Mouse (Mus musculus) liver, embryonic 16.5 days (tissue): Measurements from ENCODE around the gene B830017H08Rik. TPM values are rescaled to one million over a fixed set of nuclear protein-coding genes. Genes with fewer than 3 reads are reported as not detected.

ENCODE experiments used
- ATAC-seq: fragments of 200-750 bp; cut with Nextera tagmentation; 2 replicates; pipeline ENCODE4 v1.8.0; 2017; ENCODE audit warnings: low read depth, mild to moderate bottlenecking, moderate number of reproducible peaks, moderate library complexity
- H3K27ac ChIP-seq: fragments of 300-500 bp; sonication (generic); 2 replicates; pipeline ENCODE4 v1.5.1; 2014; ENCODE audit warnings: mild to moderate bottlenecking, low read length
- H3K27me3 ChIP-seq: fragments of 300-500 bp; sonication (generic); 2 replicates; pipeline ENCODE4 v1.6.1; 2014; ENCODE audit warnings: low read depth, low read length, mixed read lengths; ENCODE audit not compliant: control insufficient read depth, insufficient read depth
- H3K36me3 ChIP-seq: fragments of 300-500 bp; sonication (generic); 2 replicates; pipeline ENCODE4 v1.6.1; 2014; ENCODE audit warnings: mild to moderate bottlenecking; ENCODE audit not compliant: control insufficient read depth, insufficient read depth
- H3K4me1 ChIP-seq: fragments of 300-500 bp; sonication (generic); 2 replicates; pipeline ENCODE4 v1.6.1; 2014; ENCODE audit warnings: low read depth, low read length, mixed read lengths; ENCODE audit not compliant: control insufficient read depth
- H3K4me2 ChIP-seq: fragments of 300-500 bp; sonication (generic); 2 replicates; pipeline ENCODE4 v1.6.1; 2014; ENCODE audit warnings: low read depth, low read length, mixed read lengths
- H3K4me3 ChIP-seq: fragments of 300-500 bp; sonication (generic); 2 replicates; pipeline ENCODE4 v1.5.1; 2014; ENCODE audit warnings: low read depth, mild to moderate bottlenecking, low read length
- H3K9ac ChIP-seq: fragments of 300-500 bp; sonication (generic); 2 replicates; pipeline ENCODE4 v1.6.1; 2014; ENCODE audit warnings: low read depth, low read length
- H3K9me3 ChIP-seq: fragments of 300-500 bp; sonication (generic); replicated peaks from 2 replicates; pipeline ENCODE4 v1.6.1; 2016; ENCODE audit warnings: low read length; ENCODE audit not compliant: control insufficient read depth
- WGBS: fragments of 180-500 bp; shearing (Covaris S2); extraction: QIAGEN DNeasy Blood & Tissue Kit; methylation state at CpG from one replicate; pipeline ENCODE4 v1.1.7; 2014; ENCODE audit not compliant: insufficient replicate concordance; 5-methylcytosine and 5-hydroxymethylcytosine counted together
- polyA plus RNA-seq: library from polyadenylated mRNA; unstranded; fragments of >200 nt; fragmentation: Nextera tagmentation; extraction: Ambion mirVana; gene quantifications from 2 replicates; pipeline ENCODE4 v1.2.1, GENCODE M21; 2015

The B830017H08Rik gene
- polyA plus RNA-seq, 1 experiment from 2014 or later: not detected

- ATAC-seq: no peak
- H3K9ac ChIP-seq: 0 out of 2 replicates have a peak overlapping the region, but pooled peaks have one; percentile 5
- WGBS: 4% methylated on average over 36 of the region's 45 CpGs
- peak overlapping the region; percentile 50 for H3K4me3 ChIP-seq
- H3K4me2 ChIP-seq: peak overlapping the region; percentile 60
- peaks cover 83% of the 10 kb centered on the region for H3K27me3 ChIP-seq
- H3K4me1 ChIP-seq: peaks cover 13% of the 10 kb centered on the region
- H3K27ac ChIP-seq: no peak overlapping the region
- no peaks in the 10 kb centered on the region for H3K36me3 ChIP-seq
- H3K9me3 ChIP-seq: no peaks in the 10 kb centered on the region
These were observed 34.4 kb upstream of the B830017H08Rik start for GRCm38 (mm10) chr16:17798321-17799180.

DNA sequence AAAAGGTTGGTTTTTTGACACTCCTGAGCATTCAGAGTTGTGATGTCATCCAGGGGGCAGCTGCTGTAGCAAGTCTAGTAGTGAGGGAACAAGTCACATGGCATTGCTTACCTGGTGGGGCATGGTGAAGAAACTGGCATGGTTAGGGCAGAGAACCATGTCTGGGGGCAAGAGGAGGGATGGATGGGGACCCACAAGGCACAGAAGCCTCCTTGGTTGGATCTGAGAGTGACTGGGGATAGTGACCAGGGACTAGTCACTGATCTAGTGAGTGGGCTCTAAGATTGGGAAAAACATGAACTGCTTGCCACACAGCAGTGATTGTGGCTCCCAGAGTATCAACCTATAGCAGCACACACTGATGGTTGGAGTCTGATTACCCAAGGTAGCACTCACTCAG lies 33.3 kb upstream of the B830017H08Rik start:
- Histone ChIP-seq H3K27ac (no peak overlapping the region), H3K9me3 (no peaks in the 10 kb centered on the region), H3K27me3 (peaks cover 94% of the 10 kb centered on the region), H3K4me2 (no peak overlapping the region), H3K4me1 (peaks cover 21% of the 10 kb centered on the region), H3K4me3 (no peak overlapping the region), H3K9ac (no peak overlapping the region), H3K36me3 (no peaks in the 10 kb centered on the region)
- ATAC-seq: no peak

GRCm38 (mm10) chr16:17801777-17802455 lies 31.0 kb upstream of the B830017H08Rik start:
- Histone ChIP-seq H3K27ac (no peak overlapping the region), H3K9ac (no peak overlapping the region), H3K4me3 (no peak overlapping the region), H3K36me3 (no peaks in the 10 kb centered on the region), H3K4me1 (peaks cover 29% of the 10 kb centered on the region), H3K27me3 (peaks cover 98% of the 10 kb centered on the region), H3K9me3 (no peaks in the 10 kb centered on the region), H3K4me2 (no peak overlapping the region)
- ATAC-seq: no peak
- whole genome bisulfite sequencing: 11% methylated on average over 7 of the region's 7 CpGs

GRCm38 (mm10) chr16:17802456-17802838 lies 30.5 kb upstream of the B830017H08Rik start:
- H3K9me3 ChIP-seq: no peaks in the 10 kb centered on the region
- H3K4me2 ChIP-seq: peak overlapping the region; percentile 55
- no peaks in the 10 kb centered on the region for H3K36me3 ChIP-seq
- H3K27ac ChIP-seq: no peak overlapping the region
- H3K4me3 ChIP-seq: peak overlapping the region; percentile 37; the same call in 1 of the 2 replicates
- H3K27me3 ChIP-seq: peaks cover 98% of the 10 kb centered on the region
- WGBS: 6% methylated on average over 18 of the region's 18 CpGs
- H3K4me1 ChIP-seq: peaks cover 33% of the 10 kb centered on the region
- no peak for ATAC-seq
- no peak overlapping the region for H3K9ac ChIP-seq

GRCm38 (mm10) chr16:17802839-17803674 lies 29.9 kb upstream of the B830017H08Rik start:
- H3K9me3 ChIP-seq: no peaks in the 10 kb centered on the region
- WGBS: 3% methylated on average over 83 of the region's 83 CpGs
- no peak overlapping the region for H3K27ac ChIP-seq
- H3K4me3 ChIP-seq: peak overlapping the region; percentile 37
- ATAC-seq: no peak
- H3K4me2 ChIP-seq: peak overlapping the region; percentile 55
- no peak overlapping the region for H3K9ac ChIP-seq
- peaks cover 98% of the 10 kb centered on the region for H3K27me3 ChIP-seq
- peaks cover 33% of the 10 kb centered on the region for H3K4me1 ChIP-seq
- H3K36me3 ChIP-seq: no peaks in the 10 kb centered on the region

DNA sequence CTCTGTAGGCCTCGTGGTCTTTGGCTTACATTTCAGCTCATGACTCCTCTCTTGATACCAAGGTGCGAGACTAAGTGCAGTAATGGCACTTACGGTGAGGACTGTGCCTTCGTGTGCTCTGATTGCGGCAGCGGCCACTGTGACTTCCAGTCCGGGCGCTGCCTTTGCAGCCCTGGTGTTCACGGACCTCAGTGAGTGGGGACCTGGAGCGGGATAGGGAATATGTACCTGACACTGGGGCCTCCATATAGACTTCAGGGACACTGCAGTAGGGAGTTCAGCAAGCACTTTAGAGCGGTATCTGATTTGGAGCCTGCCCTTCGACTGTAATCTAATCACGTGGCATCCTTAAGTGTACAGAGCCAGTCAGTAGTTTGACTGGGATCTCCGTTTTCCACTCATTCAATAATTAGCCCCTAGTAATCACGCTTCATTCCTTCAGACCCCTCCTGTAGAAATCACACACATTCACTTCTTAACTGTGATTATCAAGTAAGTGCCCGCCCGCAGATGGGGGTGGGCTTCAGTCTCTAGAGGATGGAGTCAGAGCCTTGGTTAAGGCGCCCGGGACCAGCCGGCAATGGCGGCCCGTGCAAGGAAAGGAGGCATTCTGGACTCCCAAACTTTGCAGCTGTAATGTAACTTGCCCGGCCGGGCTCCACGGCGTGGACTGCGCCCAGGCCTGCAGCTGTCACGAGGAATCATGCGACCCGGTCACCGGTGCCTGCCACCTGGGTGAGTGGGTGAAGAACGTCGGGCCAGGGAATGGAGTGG lies 29.1 kb upstream of the B830017H08Rik start:
- H3K27ac ChIP-seq: no peak overlapping the region
- H3K27me3 ChIP-seq: peaks cover 97% of the 10 kb centered on the region
- H3K9ac ChIP-seq: no peak overlapping the region
- peak overlapping the region; percentile 59 for H3K4me2 ChIP-seq
- ATAC-seq: no peak
- peaks cover 29% of the 10 kb centered on the region for H3K4me1 ChIP-seq
- WGBS: 11% methylated on average over 33 of the region's 33 CpGs
- H3K4me3 ChIP-seq: peak overlapping the region; percentile 38
- H3K9me3 ChIP-seq: no peaks in the 10 kb centered on the region
- no peaks in the 10 kb centered on the region for H3K36me3 ChIP-seq

GRCm38 (mm10) chr16:17804449-17804912 lies 28.4 kb upstream of the B830017H08Rik start:
- Histone ChIP-seq H3K9ac (no peak overlapping the region), H3K27me3 (peaks cover 97% of the 10 kb centered on the region), H3K9me3 (no peaks in the 10 kb centered on the region), H3K4me3 (peak overlapping the region; percentile 38), H3K4me1 (peaks cover 29% of the 10 kb centered on the region), H3K27ac (no peak overlapping the region), H3K4me2 (peak overlapping the region; percentile 59), H3K36me3 (no peaks in the 10 kb centered on the region)
- WGBS: 3% methylated on average over 33 of the region's 33 CpGs
- no peak for ATAC-seq

DNA sequence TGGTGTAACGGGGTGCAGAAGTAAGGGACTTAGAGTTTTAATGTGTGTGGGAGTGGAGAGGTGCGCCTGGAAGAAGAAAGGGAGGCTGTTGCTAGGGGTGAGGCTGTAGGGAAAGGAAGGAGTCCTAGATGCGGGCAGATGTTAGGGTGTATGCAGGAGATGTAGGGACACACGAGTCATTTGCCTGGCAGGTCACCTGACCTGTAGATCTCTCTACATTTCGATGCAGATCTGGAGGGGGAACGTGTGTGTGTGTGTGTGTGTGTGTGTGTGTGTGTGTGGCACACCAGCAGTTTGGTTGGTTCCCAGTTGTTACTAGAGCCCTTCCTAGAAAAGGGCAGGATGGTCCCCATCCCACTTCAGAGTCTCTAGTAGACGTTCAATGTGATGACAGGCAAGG lies 27.9 kb upstream of the B830017H08Rik start:
- Histone ChIP-seq H3K27me3 (peaks cover 97% of the 10 kb centered on the region), H3K27ac (no peak overlapping the region), H3K9me3 (no peaks in the 10 kb centered on the region), H3K36me3 (no peaks in the 10 kb centered on the region), H3K4me1 (peaks cover 29% of the 10 kb centered on the region), H3K4me2 (peak overlapping the region; percentile 59; the same call in 1 of the 2 replicates), H3K4me3 (peak overlapping the region; percentile 38; the same call in 1 of the 2 replicates), H3K9ac (no peak overlapping the region)
- ATAC-seq: no peak
- WGBS: 13% methylated on average over 7 of the region's 7 CpGs
